Mouse (Mus musculus) limb, embryonic 15.5 days (tissue): Measurements from ENCODE around the gene Mrps14. TPM values are rescaled to one million over a fixed set of nuclear protein-coding genes. Genes with fewer than 3 reads are reported as not detected.
A peak's percentile ranks its signal among the peaks of the same experiment; 100 is the strongest.

ENCODE experiments used
- ATAC-seq: fragments of 200-750 bp; cut with Nextera tagmentation; 2 replicates; pipeline ENCODE4 v1.8.0; 2017; ENCODE audit warnings: low read depth, moderate TSS enrichment; ENCODE audit not compliant: insufficient number of reproducible peaks, low FRiP score, low TSS enrichment
- H3K27ac ChIP-seq: fragments of 300-500 bp; sonication (generic); 2 replicates; pipeline ENCODE4 v1.5.1; 2015; ENCODE audit warnings: moderate library complexity, mild to moderate bottlenecking, inconsistent platforms
- H3K27me3 ChIP-seq: fragments of 300-500 bp; sonication (generic); 2 replicates; pipeline ENCODE4 v1.6.1; 2015; ENCODE audit warnings: inconsistent platforms
- H3K36me3 ChIP-seq: fragments of 300-500 bp; sonication (generic); 2 replicates; pipeline ENCODE4 v1.6.1; 2015; ENCODE audit warnings: inconsistent platforms
- H3K4me1 ChIP-seq: fragments of 300-500 bp; sonication (generic); 2 replicates; pipeline ENCODE4 v1.6.1; 2015; ENCODE audit warnings: inconsistent platforms
- H3K4me2 ChIP-seq: fragments of 300-500 bp; sonication (generic); 2 replicates; pipeline ENCODE4 v1.6.1; 2015; ENCODE audit warnings: mild to moderate bottlenecking, inconsistent platforms
- H3K4me3 ChIP-seq: fragments of 300-500 bp; sonication (generic); 2 replicates; pipeline ENCODE4 v1.5.1; 2015; ENCODE audit warnings: mild to moderate bottlenecking, inconsistent platforms
- H3K9ac ChIP-seq: fragments of 300-500 bp; sonication (generic); 2 replicates; pipeline ENCODE4 v1.6.1; 2015; ENCODE audit warnings: inconsistent platforms
- H3K9me3 ChIP-seq: fragments of 300-500 bp; sonication (generic); 2 replicates; pipeline ENCODE4 v1.6.1; 2016; ENCODE audit warnings: inconsistent platforms
- WGBS: fragments of 180-500 bp; shearing (Covaris S2); methylation state at CpG from one replicate; pipeline ENCODE4 v1.1.7; 2015; 5-methylcytosine and 5-hydroxymethylcytosine counted together
- polyA plus RNA-seq: library from polyadenylated mRNA; unstranded; fragments of >200 nt; fragmentation: Nextera tagmentation; extraction: Ambion mirVana; gene quantifications from 2 replicates; pipeline ENCODE4 v1.2.1, GENCODE M21; 2015

The Mrps14 gene
- polyA plus RNA-seq, 1 experiment from 2014 or later = 240 TPM

- Histone ChIP-seq H3K4me2 (no peak overlapping the region), H3K27me3 (no peaks in the 10 kb centered on the region), H3K36me3 (peaks cover 59% of the 10 kb centered on the region), H3K9me3 (no peaks in the 10 kb centered on the region), H3K4me3 (no peak overlapping the region), H3K27ac (no peak overlapping the region), H3K9ac (no peak overlapping the region), H3K4me1 (no peaks in the 10 kb centered on the region)
- no peak for ATAC-seq
Observed at GRCm38 (mm10) chr1:160205486-160205885, 10.5 kb downstream of the Mrps14 start.

DNA sequence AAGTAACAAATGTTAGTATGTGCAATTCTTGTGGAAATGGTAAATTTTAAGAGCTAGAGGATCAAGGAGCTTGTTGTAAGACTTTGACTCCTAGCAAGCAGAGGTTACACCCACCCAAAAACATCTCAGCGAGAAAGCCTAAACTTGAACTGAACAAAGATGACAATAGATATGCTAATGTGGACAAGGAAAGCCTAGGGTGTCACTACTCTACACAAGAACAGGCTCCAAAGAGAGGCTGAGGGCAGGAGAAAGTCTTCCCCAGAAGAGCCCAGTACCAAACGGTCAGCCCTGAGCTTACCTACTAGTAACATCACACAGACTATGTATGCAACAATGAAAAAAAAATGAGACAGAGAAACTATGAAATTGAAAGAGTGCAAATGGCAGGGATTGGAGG is 14.8 kb downstream of the Mrps14 start:
- ATAC-seq = no peak
- no peak overlapping the region for H3K9ac ChIP-seq
- 79% methylated on average over 2 of the region's 2 CpGs for WGBS
- peaks cover 29% of the 10 kb centered on the region for H3K36me3 ChIP-seq
- H3K27me3 ChIP-seq = no peaks in the 10 kb centered on the region
- H3K4me1 ChIP-seq = peaks cover 11% of the 10 kb centered on the region
- H3K9me3 ChIP-seq = no peaks in the 10 kb centered on the region
- no peak overlapping the region for H3K4me2 ChIP-seq
- H3K4me3 ChIP-seq = no peak overlapping the region
- H3K27ac ChIP-seq = no peak overlapping the region

- H3K27me3 ChIP-seq = no peaks in the 10 kb centered on the region
- 54% methylated on average over 3 of the region's 3 CpGs for WGBS
- H3K9ac ChIP-seq = no peak overlapping the region
- no peaks in the 10 kb centered on the region for H3K9me3 ChIP-seq
- peak overlapping the region; percentile 59 for H3K4me2 ChIP-seq
- no peak overlapping the region for H3K27ac ChIP-seq
- H3K4me1 ChIP-seq = peaks cover 11% of the 10 kb centered on the region
- ATAC-seq = no peak
- peaks cover 23% of the 10 kb centered on the region for H3K36me3 ChIP-seq
- peak overlapping the region; percentile 92 for H3K4me3 ChIP-seq
Observed at GRCm38 (mm10) chr1:160210566-160210965, 15.6 kb downstream of the Mrps14 start.

DNA sequence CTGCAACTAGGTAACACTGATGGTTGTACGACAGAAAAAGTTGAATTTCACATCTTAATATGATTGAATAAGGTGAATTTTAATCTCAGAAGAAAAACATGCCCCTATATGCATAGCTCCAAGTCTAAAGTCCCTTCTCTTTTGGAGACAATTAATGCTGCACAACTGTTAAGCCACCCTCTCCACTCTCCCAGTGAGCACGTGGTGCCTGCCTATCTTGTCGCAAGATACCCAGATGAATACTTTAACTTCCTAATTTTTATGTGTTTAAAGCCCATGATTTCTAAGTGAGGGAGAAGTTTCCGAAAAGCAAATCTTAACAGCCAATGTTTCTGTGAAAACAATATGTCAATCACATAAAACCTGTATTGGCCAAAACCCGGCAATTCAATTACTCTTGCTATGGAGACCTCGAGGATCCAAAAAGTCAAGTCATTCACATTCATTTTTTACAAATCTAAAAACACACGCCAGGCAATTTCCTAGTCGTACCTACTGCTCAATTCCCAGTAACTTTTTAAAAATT is 16.6 kb downstream of the Mrps14 start:
- Histone ChIP-seq H3K27me3 (no peaks in the 10 kb centered on the region), H3K27ac (peak overlapping the region; percentile 100; the same call in 1 of the 2 replicates), H3K9ac (peak overlapping the region; percentile 89), H3K9me3 (no peaks in the 10 kb centered on the region), H3K4me1 (peaks cover 11% of the 10 kb centered on the region), H3K4me3 (peak overlapping the region; percentile 92), H3K4me2 (peak overlapping the region; percentile 59), H3K36me3 (peaks cover 13% of the 10 kb centered on the region)
- ATAC-seq = no peak
- 2% methylated on average over 8 of the region's 8 CpGs for WGBS

DNA sequence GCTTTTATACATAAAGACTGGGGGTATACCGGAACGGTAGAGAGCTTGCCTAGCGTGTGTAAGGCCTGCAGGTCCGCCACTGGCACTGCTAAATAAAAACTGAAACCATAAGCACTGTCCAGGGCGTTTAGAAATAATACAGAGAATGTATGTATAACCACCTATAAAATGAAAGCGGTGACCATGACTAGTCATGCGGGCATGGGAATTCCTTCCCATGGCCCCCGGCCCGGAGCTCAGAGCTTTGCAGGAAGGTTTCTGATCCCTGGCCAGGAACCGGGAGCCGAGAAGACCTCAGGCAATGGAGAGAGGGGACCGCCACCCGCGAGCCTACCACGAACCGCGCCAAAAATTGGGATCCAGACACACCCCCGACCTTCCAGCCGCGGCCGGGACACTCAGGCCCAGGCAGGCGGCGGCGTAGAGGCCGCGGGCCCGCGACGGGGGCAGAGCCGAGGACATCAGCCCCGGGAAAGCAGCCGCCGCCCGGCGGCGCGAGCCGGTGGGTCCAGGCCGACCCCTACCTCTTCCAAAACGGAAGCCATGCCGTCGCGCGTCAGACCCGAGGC is 17.2 kb downstream of the Mrps14 start:
- Histone ChIP-seq H3K9ac (peak overlapping the region; percentile 89), H3K27me3 (no peaks in the 10 kb centered on the region), H3K4me2 (peak overlapping the region; percentile 59), H3K9me3 (no peaks in the 10 kb centered on the region), H3K36me3 (peaks cover 7% of the 10 kb centered on the region), H3K4me1 (peaks cover 11% of the 10 kb centered on the region), H3K4me3 (peak overlapping the region; percentile 92), H3K27ac (peak overlapping the region; percentile 100)
- under 1% methylated on average over 45 of the region's 45 CpGs for WGBS
- peak; percentile 60; the same call in 1 of the 2 replicates for ATAC-seq

- Histone ChIP-seq H3K4me2 (peak within 1 kb of the TSS; percentile 59), H3K27me3 (no peaks in the 10 kb centered on the region), H3K36me3 (no peaks in the 10 kb centered on the region), H3K9ac (peak within 1 kb of the TSS; percentile 89), H3K27ac (peak within 1 kb of the TSS; percentile 100), H3K4me1 (peaks cover 11% of the 10 kb centered on the region), H3K4me3 (peak within 1 kb of the TSS; percentile 92), H3K9me3 (no peaks in the 10 kb centered on the region)
- under 1% methylated on average over 76 of the region's 76 CpGs for WGBS
- ATAC-seq = peak; percentile 99
Observed at GRCm38 (mm10) chr1:160212703-160213669, 18.0 kb downstream of the Mrps14 start, which contains the start of gene Cacybp. Gene Cacybp, minus strand, starts transcription at chr1:160212875.

DNA sequence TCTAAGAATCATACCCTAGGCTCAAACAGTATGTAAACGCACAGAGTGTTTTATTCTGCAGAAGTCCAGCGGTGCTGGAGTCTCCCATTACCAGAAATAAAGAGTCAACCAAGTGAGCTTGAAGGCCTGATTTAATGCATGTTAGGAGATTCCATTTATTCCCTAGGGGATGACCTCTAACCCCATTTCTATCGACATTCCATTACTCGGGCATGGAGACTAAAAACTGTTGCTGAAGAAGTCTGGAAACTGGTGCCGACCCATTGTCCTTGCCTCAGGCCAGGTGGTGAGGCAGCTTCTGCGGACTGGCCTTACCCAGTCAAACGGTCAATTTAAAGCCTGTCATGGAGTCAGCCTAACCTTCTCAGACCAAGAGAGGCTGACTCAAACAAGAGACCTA is 19.2 kb downstream of the Mrps14 start:
- ATAC-seq = no peak
- Histone ChIP-seq H3K4me3 (no peak overlapping the region), H3K27ac (no peak overlapping the region), H3K4me1 (peaks cover 11% of the 10 kb centered on the region), H3K9me3 (no peaks in the 10 kb centered on the region), H3K9ac (no peak overlapping the region), H3K36me3 (no peaks in the 10 kb centered on the region), H3K27me3 (no peaks in the 10 kb centered on the region), H3K4me2 (no peak overlapping the region)
- WGBS = 92% methylated on average over 7 of the region's 7 CpGs

GRCm38 (mm10) chr1:160217898-160218297 is 22.9 kb downstream of the Mrps14 start:
- no peak overlapping the region for H3K4me2 ChIP-seq
- no peaks in the 10 kb centered on the region for H3K27me3 ChIP-seq
- H3K36me3 ChIP-seq = no peaks in the 10 kb centered on the region
- no peaks in the 10 kb centered on the region for H3K9me3 ChIP-seq
- H3K27ac ChIP-seq = no peak overlapping the region
- no peak overlapping the region for H3K4me3 ChIP-seq
- ATAC-seq = no peak
- 83% methylated on average over 3 of the region's 3 CpGs for WGBS
- H3K4me1 ChIP-seq = no peaks in the 10 kb centered on the region
- no peak overlapping the region for H3K9ac ChIP-seq

GRCm38 (mm10) chr1:160224093-160224492 is 29.1 kb downstream of the Mrps14 start:
- no peak overlapping the region for H3K9ac ChIP-seq
- no peak overlapping the region for H3K4me2 ChIP-seq
- WGBS = 34% methylated on average over 2 of the region's 2 CpGs
- ATAC-seq = no peak
- H3K4me3 ChIP-seq = no peak overlapping the region
- 0 out of 2 replicates have a peak, but pooled peaks cover 4% of the 10 kb centered on the region for H3K36me3 ChIP-seq
- H3K27ac ChIP-seq = no peak overlapping the region
- H3K27me3 ChIP-seq = no peaks in the 10 kb centered on the region
- no peaks in the 10 kb centered on the region for H3K4me1 ChIP-seq
- H3K9me3 ChIP-seq = no peaks in the 10 kb centered on the region

DNA sequence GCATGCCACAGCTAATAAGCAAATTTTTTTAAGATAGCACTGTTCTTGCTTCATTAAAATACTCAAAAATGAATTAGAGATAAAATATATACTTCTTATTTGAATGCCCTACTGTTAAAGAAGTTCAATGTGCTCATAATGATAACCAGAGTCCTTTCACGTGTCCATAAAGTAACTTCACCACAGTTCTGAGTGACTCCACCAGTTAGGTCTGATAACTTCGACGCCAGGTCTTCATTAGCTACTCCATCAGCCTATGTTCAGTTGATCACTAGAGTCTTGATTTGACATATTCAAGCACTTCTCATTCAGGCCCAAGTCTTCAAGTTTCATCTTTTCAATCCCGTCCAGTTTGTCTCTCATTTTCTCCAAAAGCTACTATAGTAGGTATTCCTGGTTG is 32.2 kb downstream of the Mrps14 start:
- Histone ChIP-seq H3K9ac (no peak overlapping the region), H3K4me2 (no peak overlapping the region), H3K4me3 (no peak overlapping the region), H3K27me3 (no peaks in the 10 kb centered on the region), H3K9me3 (no peaks in the 10 kb centered on the region), H3K27ac (no peak overlapping the region), H3K4me1 (0 out of 2 replicates have a peak, but pooled peaks cover 3% of the 10 kb centered on the region), H3K36me3 (0 out of 2 replicates have a peak, but pooled peaks cover 4% of the 10 kb centered on the region)
- no peak for ATAC-seq
- 87% methylated on average over 4 of the region's 4 CpGs for WGBS

GRCm38 (mm10) chr1:160227850-160228249 is 32.8 kb downstream of the Mrps14 start:
- no peak overlapping the region for H3K9ac ChIP-seq
- no peak overlapping the region for H3K4me3 ChIP-seq
- 0 out of 2 replicates have a peak, but pooled peaks cover 4% of the 10 kb centered on the region for H3K36me3 ChIP-seq
- no peaks in the 10 kb centered on the region for H3K27me3 ChIP-seq
- H3K9me3 ChIP-seq = no peaks in the 10 kb centered on the region
- no peak overlapping the region for H3K4me2 ChIP-seq
- H3K27ac ChIP-seq = no peak overlapping the region
- H3K4me1 ChIP-seq = 0 out of 2 replicates have a peak, but pooled peaks cover 3% of the 10 kb centered on the region
- no peak for ATAC-seq

- no peak overlapping the region for H3K4me3 ChIP-seq
- H3K36me3 ChIP-seq = no peaks in the 10 kb centered on the region
- H3K9ac ChIP-seq = no peak overlapping the region
- H3K4me1 ChIP-seq = peaks cover 10% of the 10 kb centered on the region; the same call in 1 of the 2 replicates
- no peak overlapping the region for H3K4me2 ChIP-seq
- H3K9me3 ChIP-seq = no peaks in the 10 kb centered on the region
- no peak overlapping the region for H3K27ac ChIP-seq
- no peak for ATAC-seq
- no peaks in the 10 kb centered on the region for H3K27me3 ChIP-seq
- 18% methylated on average over 4 of the region's 4 CpGs for WGBS
Observed at GRCm38 (mm10) chr1:160231013-160231412, 36.0 kb downstream of the Mrps14 start.
